Mouse (Mus musculus): Measurements from ENCODE around the gene Wdr76. TPM values are rescaled to one million over a fixed set of nuclear protein-coding genes. Genes with fewer than 3 reads are reported as not detected.
"Not testable (repeated sequence)": the region's sequence is repeated elsewhere in the genome, so short reads cannot be mapped to it uniquely, and the experiment has no call there.

The Wdr76 gene
- polyA plus RNA-seq, 2 experiments = 6.7 to 12.3 TPM

GRCm38 (mm10) chr2:121474180-121474535 lies 32.4 kb upstream of the Wdr76 start:
- WGBS = 32% methylated on average over 8 of the region's 8 CpGs
- peak overlapping the region; percentile 59 for H3K4me2 ChIP-seq (replicated peaks; ENCODE audit: low read depth, low read length, severe bottlenecking)
- H3K4me3 ChIP-seq (replicated peaks; ENCODE audit: low read length) = peak overlapping the region; percentile 53
- H3K27me3 ChIP-seq (ENCODE audit: control insufficient read depth, insufficient read depth, low read length) = no peaks in the 10 kb centered on the region
- ATAC-seq (ENCODE audit: low FRiP score, low read depth) (peak; percentile 53), DNase-seq (ENCODE audit: low spot score) (no peak)
- H3K4me1 ChIP-seq (ENCODE audit: control insufficient read depth, insufficient read depth, low read length) = no peaks in the 10 kb centered on the region
- no peaks in the 10 kb centered on the region for H3K36me3 ChIP-seq (ENCODE audit: control insufficient read depth, insufficient read depth, low read length)
- no peak for TF ChIP-seq POLR2A (IDR thresholded peaks at IDR 0.05; ENCODE audit: borderline replicate concordance, extremely low read depth, insufficient read depth, insufficient read length)
- no peak overlapping the region; the same call in 1 of the 2 replicates for H3K27ac ChIP-seq (replicated peaks; ENCODE audit: low read depth, low read length)
- H3K9me3 ChIP-seq (ENCODE audit: control insufficient read depth, low read length) = no peaks in the 10 kb centered on the region
- peak overlapping the region; percentile 55 for H3K9ac ChIP-seq (ENCODE audit: low read depth, low read length, severe bottlenecking)

- not testable (repeated sequence) for DNase-seq (ENCODE audit: low spot score); H3K9ac ChIP-seq (ENCODE audit: low read depth, low read length, severe bottlenecking); H3K4me2 ChIP-seq (replicated peaks; ENCODE audit: low read depth, low read length, severe bottlenecking); H3K27ac ChIP-seq (replicated peaks; ENCODE audit: low read depth, low read length); ATAC-seq (ENCODE audit: low FRiP score, low read depth); H3K4me1 ChIP-seq (ENCODE audit: control insufficient read depth, insufficient read depth, low read length); H3K27me3 ChIP-seq (ENCODE audit: control insufficient read depth, insufficient read depth, low read length); H3K4me3 ChIP-seq (replicated peaks; ENCODE audit: low read length); H3K36me3 ChIP-seq (ENCODE audit: control insufficient read depth, insufficient read depth, low read length); H3K9me3 ChIP-seq (ENCODE audit: control insufficient read depth, low read length)
- WGBS = 92% methylated on average over 2 of the region's 2 CpGs
Measured at GRCm38 (mm10) chr2:121475306-121475705, 31.2 kb upstream of the Wdr76 start.

GRCm38 (mm10) chr2:121477491-121478266 lies 28.8 kb upstream of the Wdr76 start:
- no peak for TF ChIP-seq POLR2A (IDR thresholded peaks at IDR 0.05; ENCODE audit: borderline replicate concordance, extremely low read depth, insufficient read depth, insufficient read length)
- H3K4me1 ChIP-seq (ENCODE audit: control insufficient read depth, insufficient read depth, low read length) = no peaks in the 10 kb centered on the region
- ATAC-seq (ENCODE audit: low FRiP score, low read depth) (no peak), DNase-seq (ENCODE audit: low spot score) (no peak)
- no peak overlapping the region for H3K27ac ChIP-seq (replicated peaks; ENCODE audit: low read depth, low read length)
- no peaks in the 10 kb centered on the region for H3K9me3 ChIP-seq (ENCODE audit: control insufficient read depth, low read length)
- no peaks in the 10 kb centered on the region for H3K27me3 ChIP-seq (ENCODE audit: control insufficient read depth, insufficient read depth, low read length)
- no peak overlapping the region for H3K4me2 ChIP-seq (replicated peaks; ENCODE audit: low read depth, low read length, severe bottlenecking)
- no peak overlapping the region for H3K4me3 ChIP-seq (replicated peaks; ENCODE audit: low read length)
- 89% methylated on average over 3 of the region's 3 CpGs for WGBS
- no peak overlapping the region for H3K9ac ChIP-seq (ENCODE audit: low read depth, low read length, severe bottlenecking)
- H3K36me3 ChIP-seq (ENCODE audit: control insufficient read depth, insufficient read depth, low read length) = no peaks in the 10 kb centered on the region

GRCm38 (mm10) chr2:121480498-121480897 lies 26.0 kb upstream of the Wdr76 start:
- Histone ChIP-seq H3K27ac (replicated peaks; ENCODE audit: low read depth, low read length) (no peak overlapping the region), H3K4me2 (replicated peaks; ENCODE audit: low read depth, low read length, severe bottlenecking) (no peak overlapping the region), H3K27me3 (ENCODE audit: control insufficient read depth, insufficient read depth, low read length) (no peaks in the 10 kb centered on the region), H3K9ac (ENCODE audit: low read depth, low read length, severe bottlenecking) (no peak overlapping the region), H3K36me3 (ENCODE audit: control insufficient read depth, insufficient read depth, low read length) (no peaks in the 10 kb centered on the region), H3K4me1 (ENCODE audit: control insufficient read depth, insufficient read depth, low read length) (0 out of 2 replicates have a peak, but pooled peaks cover 4% of the 10 kb centered on the region), H3K9me3 (ENCODE audit: control insufficient read depth, low read length) (no peaks in the 10 kb centered on the region), H3K4me3 (replicated peaks; ENCODE audit: low read length) (no peak overlapping the region)
- TF ChIP-seq POLR2A (IDR thresholded peaks at IDR 0.05; ENCODE audit: borderline replicate concordance, extremely low read depth, insufficient read depth, insufficient read length) = no peak
- ATAC-seq (ENCODE audit: low FRiP score, low read depth) = no peak
- no peak for DNase-seq (ENCODE audit: low spot score)
- 61% methylated on average over 3 of the region's 3 CpGs for WGBS

GRCm38 (mm10) chr2:121480916-121481315 lies 25.6 kb upstream of the Wdr76 start:
- not testable (repeated sequence) for DNase-seq (ENCODE audit: low spot score); ATAC-seq (ENCODE audit: low FRiP score, low read depth)
- 80% methylated on average over 13 of the region's 13 CpGs for WGBS

More at GRCm38 (mm10) chr2:121480916-121481315, 25.6 kb upstream of the Wdr76 start:
- not testable (repeated sequence) for H3K4me2 ChIP-seq (replicated peaks; ENCODE audit: low read depth, low read length, severe bottlenecking); H3K4me1 ChIP-seq (ENCODE audit: control insufficient read depth, insufficient read depth, low read length); H3K27ac ChIP-seq (replicated peaks; ENCODE audit: low read depth, low read length); H3K9ac ChIP-seq (ENCODE audit: low read depth, low read length, severe bottlenecking); H3K27me3 ChIP-seq (ENCODE audit: control insufficient read depth, insufficient read depth, low read length); H3K9me3 ChIP-seq (ENCODE audit: control insufficient read depth, low read length); H3K4me3 ChIP-seq (replicated peaks; ENCODE audit: low read length); H3K36me3 ChIP-seq (ENCODE audit: control insufficient read depth, insufficient read depth, low read length)

All from limb, embryonic 14.5 days (tissue).